Mouse (Mus musculus) myocyte (in vitro differentiated cells): ENCODE data around the gene Thegl. TPM values are rescaled to one million over a fixed set of nuclear protein-coding genes. Genes with fewer than 3 reads are reported as not detected.

Source experiments
- H3K27me3 ChIP-seq: one replicate; pipeline ENCODE4 v1.6.1; 2011; ENCODE audit not compliant: control insufficient read depth, insufficient read depth, insufficient read length
- H3K36me3 ChIP-seq: one replicate; pipeline ENCODE4 v1.6.1; 2011; ENCODE audit not compliant: control insufficient read depth, insufficient read depth
- H3K4me2 ChIP-seq: one replicate; pipeline ENCODE4 v1.6.1; 2011; ENCODE audit warnings: low read depth, control low read depth
- H3K4me3 ChIP-seq: one replicate; pipeline ENCODE4 v1.5.1; 2011; ENCODE audit warnings: mild to moderate bottlenecking, control low read depth, moderate library complexity
- H3K79me2 ChIP-seq: one replicate; pipeline ENCODE4 v1.6.1; 2011; ENCODE audit not compliant: control insufficient read depth, insufficient read depth
- H3ac ChIP-seq: one replicate; pipeline ENCODE4 v1.6.1; 2011; ENCODE audit not compliant: control insufficient read depth, insufficient read length
- CEBPB ChIP-seq: IDR thresholded peaks from 2 replicates; pipeline ENCODE4 v1.6.1; 2011; ENCODE audit warnings: mild to moderate bottlenecking, moderate library complexity; ENCODE audit not compliant: poor library complexity, insufficient read depth, severe bottlenecking
- E2F4 ChIP-seq: IDR thresholded peaks from one replicate; pipeline ENCODE4 v1.6.1; 2011; ENCODE audit warnings: mild to moderate bottlenecking, control low read depth, moderate library complexity; ENCODE audit not compliant: insufficient read depth
- MAX ChIP-seq: IDR thresholded peaks from one replicate; pipeline ENCODE4 v1.6.1; 2011; ENCODE audit warnings: low read depth, mild to moderate bottlenecking, control low read depth
- MYOD1 ChIP-seq, 3 experiments: IDR thresholded peaks; one replicate each; pipeline ENCODE4 v1.6.1; 2011; ENCODE audit warnings: control low read depth in 2 of 3, low read depth in 2 of 3, mild to moderate bottlenecking in 2 of 3, moderate library complexity in 1 of 3; ENCODE audit not compliant: insufficient read length in 2 of 3, control insufficient read depth in 1 of 3
- MYOG ChIP-seq, 3 experiments: IDR thresholded peaks; one replicate each; pipeline ENCODE4 v1.6.1; 2011; ENCODE audit warnings: control low read depth in 2 of 3, low read depth in 2 of 3, mild to moderate bottlenecking in 2 of 3; ENCODE audit not compliant: insufficient read length in 2 of 3, control insufficient read depth in 1 of 3, insufficient read depth in 1 of 3
- POLR2A ChIP-seq: IDR thresholded peaks from one replicate; pipeline ENCODE4 v1.6.1; 2011; ENCODE audit warnings: low read depth, mild to moderate bottlenecking, control low read depth, moderate library complexity; ENCODE audit not compliant: insufficient read length
- POLR2AphosphoS2 ChIP-seq: IDR thresholded peaks from one replicate; pipeline ENCODE4 v1.6.1; 2011; ENCODE audit warnings: low read depth, control low read depth; ENCODE audit not compliant: insufficient read length
- REST ChIP-seq: IDR thresholded peaks from one replicate; pipeline ENCODE4 v1.6.1; 2011; ENCODE audit warnings: mild to moderate bottlenecking, control low read depth, moderate library complexity; ENCODE audit not compliant: insufficient read depth, insufficient read length
- SRF ChIP-seq: IDR thresholded peaks from one replicate; pipeline ENCODE4 v1.6.1; 2011; ENCODE audit warnings: low read depth; ENCODE audit not compliant: control insufficient read depth, insufficient read length
- TCF12 ChIP-seq: IDR thresholded peaks from one replicate; pipeline ENCODE4 v1.6.1; 2011; ENCODE audit warnings: mild to moderate bottlenecking, control low read depth; ENCODE audit not compliant: poor library complexity, insufficient read depth, severe bottlenecking
- TCF3 ChIP-seq: IDR thresholded peaks from one replicate; pipeline ENCODE4 v1.6.1; 2011; ENCODE audit warnings: low read depth, control low read depth; ENCODE audit not compliant: insufficient read length
- USF1 ChIP-seq: IDR thresholded peaks from one replicate; pipeline ENCODE4 v1.6.1; 2011; ENCODE audit warnings: low read depth, mild to moderate bottlenecking, control low read depth, moderate library complexity
- polyA plus RNA-seq: library from polyadenylated mRNA; unstranded; fragments of >200 nt; fragmentation: generic; extraction: Trizol; gene quantifications from one replicate; pipeline ENCODE4 v1.2.1, GENCODE M21; 2012; ENCODE audit warnings: missing spikeins

The Thegl gene
- polyA plus RNA-seq, 1 experiment: not detected

- Histone ChIP-seq H3K4me3 (no peak overlapping the region), H3K36me3 (no peaks in the 10 kb centered on the region), H3K4me2 (no peak overlapping the region), H3K27me3 (no peaks in the 10 kb centered on the region), H3ac (no peak overlapping the region), H3K79me2 (no peaks in the 10 kb centered on the region)
- TF ChIP-seq CEBPB (no peak), POLR2AphosphoS2 (no peak), TCF12 (no peak)
These were observed 81.9 kb downstream of the Thegl start for GRCm38 (mm10) chr5:77097686-77098085.

GRCm38 (mm10) chr5:77098874-77099273, 83.1 kb downstream of the Thegl start:
- no peak for TF ChIP-seq MAX
- TF ChIP-seq REST: no peak
- TF ChIP-seq SRF: no peak
- TF ChIP-seq TCF12: no peak
- no peak for TF ChIP-seq MYOD1 (IDR thresholded peaks at IDR 0.05; ENCODE audit: control insufficient read depth in 1 of 3, insufficient read length in 2 of 3, low read depth in 2 of 3)
- TF ChIP-seq MYOG (IDR thresholded peaks at IDR 0.05; ENCODE audit: control insufficient read depth in 1 of 3, insufficient read depth in 1 of 3, insufficient read length in 2 of 3, low read depth in 2 of 3): no peak
- TF ChIP-seq POLR2AphosphoS2: no peak
- no peak for TF ChIP-seq TCF3
- TF ChIP-seq POLR2A: no peak
- TF ChIP-seq CEBPB: no peak
- H3K27me3 ChIP-seq: no peaks in the 10 kb centered on the region

GRCm38 (mm10) chr5:77099317-77099996, 83.6 kb downstream of the Thegl start:
- TF ChIP-seq USF1 (no peak), POLR2AphosphoS2 (no peak), E2F4 (no peak), REST (no peak), TCF12 (no peak), TCF3 (no peak), MYOG (IDR thresholded peaks at IDR 0.05; ENCODE audit: control insufficient read depth in 1 of 3, insufficient read depth in 1 of 3, insufficient read length in 2 of 3, low read depth in 2 of 3) (no peak), POLR2A (no peak), CEBPB (no peak), SRF (no peak)
- H3K4me3 ChIP-seq: no peak overlapping the region
- no peaks in the 10 kb centered on the region for H3K27me3 ChIP-seq
- H3K4me2 ChIP-seq: no peak overlapping the region
- no peaks in the 10 kb centered on the region for H3K36me3 ChIP-seq
- no peak overlapping the region for H3ac ChIP-seq
- no peaks in the 10 kb centered on the region for H3K79me2 ChIP-seq

More at GRCm38 (mm10) chr5:77098874-77099273, 83.1 kb downstream of the Thegl start:
- Histone ChIP-seq H3K4me3 (no peak overlapping the region), H3ac (no peak overlapping the region), H3K79me2 (no peaks in the 10 kb centered on the region), H3K4me2 (no peak overlapping the region), H3K36me3 (no peaks in the 10 kb centered on the region)

GRCm38 (mm10) chr5:77099997-77100380, 84.2 kb downstream of the Thegl start:
- no peaks in the 10 kb centered on the region for H3K36me3 ChIP-seq
- H3K79me2 ChIP-seq: no peaks in the 10 kb centered on the region
- H3ac ChIP-seq: no peak overlapping the region
- no peak overlapping the region for H3K4me3 ChIP-seq
- H3K4me2 ChIP-seq: no peak overlapping the region
- TF ChIP-seq TCF3 (no peak), E2F4 (no peak), MYOD1 (IDR thresholded peaks at IDR 0.05; ENCODE audit: control insufficient read depth in 1 of 3, insufficient read length in 2 of 3, low read depth in 2 of 3) (no peak), REST (no peak), SRF (no peak), USF1 (no peak), MAX (no peak), POLR2AphosphoS2 (no peak), CEBPB (no peak), POLR2A (no peak), TCF12 (no peak), MYOG (IDR thresholded peaks at IDR 0.05; ENCODE audit: control insufficient read depth in 1 of 3, insufficient read depth in 1 of 3, insufficient read length in 2 of 3, low read depth in 2 of 3) (no peak)
- H3K27me3 ChIP-seq: no peaks in the 10 kb centered on the region

- no peak for TF ChIP-seq TCF3
- no peak for TF ChIP-seq TCF12
- no peak for TF ChIP-seq MAX
- no peak for TF ChIP-seq SRF
- no peak for TF ChIP-seq POLR2AphosphoS2
- no peak for TF ChIP-seq E2F4
- TF ChIP-seq CEBPB: no peak
- TF ChIP-seq USF1: no peak
- no peak for TF ChIP-seq REST
- no peak overlapping the region for H3ac ChIP-seq
- H3K79me2 ChIP-seq: no peaks in the 10 kb centered on the region
- H3K27me3 ChIP-seq: no peaks in the 10 kb centered on the region
- no peak overlapping the region for H3K4me2 ChIP-seq
- no peaks in the 10 kb centered on the region for H3K36me3 ChIP-seq
- no peak overlapping the region for H3K4me3 ChIP-seq
These were observed 84.9 kb downstream of the Thegl start for GRCm38 (mm10) chr5:77100691-77101090.
